Mouse (Mus musculus): ENCODE data around the gene Scp2.
A peak's percentile ranks its signal among the peaks of the same experiment; 100 is the strongest.
"Not testable (repeated sequence)": the region's sequence is repeated elsewhere in the genome, so short reads cannot be mapped to it uniquely, and the experiment has no call there.

Gene Scp2

GRCm38 (mm10) chr4:108096345-108096744, 48.5 kb downstream of the Scp2 start, which contains the start of gene Podn:
Podn (minus strand) TSS chr4:108096445.
- no peak for DNase-seq (ENCODE audit: low spot score)

DNA sequence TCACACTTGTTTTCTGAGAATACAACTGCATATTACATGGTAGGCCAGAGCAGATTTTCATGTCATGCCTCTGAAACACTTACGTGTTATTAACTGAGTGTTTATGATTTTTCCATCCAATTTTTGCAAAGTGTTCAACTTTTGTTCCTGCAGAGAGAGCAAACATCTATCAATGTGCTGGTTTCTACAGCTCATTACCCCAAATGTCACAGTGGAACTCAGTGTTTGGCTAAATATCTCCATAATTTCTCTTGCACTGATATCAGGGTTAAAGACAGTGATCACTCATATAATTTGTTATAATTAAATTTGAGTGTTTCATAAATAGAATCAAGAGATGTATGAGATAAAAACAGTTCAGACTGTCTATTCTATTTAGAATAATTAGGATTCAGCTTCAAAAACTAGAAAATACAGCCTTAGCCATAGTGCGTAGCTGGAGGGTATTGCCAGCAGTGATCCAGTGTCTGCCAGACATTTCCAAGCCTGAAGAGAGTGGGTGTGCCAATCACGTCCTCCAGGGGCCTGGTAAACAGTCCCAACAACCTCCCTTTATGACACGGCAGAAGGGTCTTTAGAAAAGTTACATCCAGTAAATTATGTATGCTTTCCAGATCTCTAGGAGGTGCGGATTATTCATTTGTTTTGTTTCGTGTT, 51.9 kb downstream of the Scp2 start:
- no peak for DNase-seq (ENCODE audit: low spot score)

GRCm38 (mm10) chr4:108083993-108084392, 60.8 kb downstream of the Scp2 start:
- no peak for DNase-seq (ENCODE audit: low spot score)

- no peak for DNase-seq (ENCODE audit: low spot score)
Observed at GRCm38 (mm10) chr4:108083032-108083735, 61.6 kb downstream of the Scp2 start.

DNA sequence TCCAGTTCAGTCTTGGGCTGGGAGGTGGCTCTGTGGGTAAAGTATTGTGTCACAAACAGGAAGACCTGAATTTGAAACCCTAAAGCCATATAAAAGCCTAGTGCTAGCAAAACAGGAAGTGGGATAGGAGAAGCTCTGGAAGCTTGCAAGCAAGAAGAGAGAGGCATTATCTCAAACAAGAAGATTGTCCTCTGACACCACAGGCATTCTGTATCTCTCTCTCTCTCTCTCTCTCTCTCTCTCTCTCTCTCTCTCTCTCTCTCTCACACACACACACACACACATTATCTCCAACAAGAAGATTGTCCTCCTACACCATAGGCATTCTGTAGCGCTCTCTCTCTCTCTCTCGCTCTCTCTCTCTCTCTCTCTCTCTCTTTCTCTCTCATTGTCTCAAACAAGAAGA, 62.4 kb downstream of the Scp2 start:
- DNase-seq (ENCODE audit: low spot score): no peak

DNA sequence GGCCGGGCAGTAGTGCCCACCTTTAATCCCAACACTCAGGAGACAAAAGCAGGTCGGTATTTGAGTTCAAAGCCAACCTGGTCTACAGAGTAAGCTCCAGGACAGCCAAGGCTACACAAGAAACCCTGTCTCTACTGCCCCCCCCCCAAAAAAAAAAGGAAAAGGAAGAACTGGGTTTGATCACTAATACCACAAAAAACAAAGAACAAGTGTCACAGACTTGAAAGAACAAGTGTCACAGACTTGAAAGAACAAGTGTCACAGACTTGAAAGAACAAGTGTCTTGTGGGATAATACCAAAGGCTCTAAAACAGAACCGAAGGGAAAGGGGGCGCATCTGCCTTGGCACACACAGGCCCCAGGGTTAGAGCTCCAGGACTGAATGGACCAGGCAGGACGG, 63.9 kb downstream of the Scp2 start:
- no peak for DNase-seq (ENCODE audit: low spot score)

- DNase-seq (ENCODE audit: low spot score): no peak
Observed at GRCm38 (mm10) chr4:108079762-108080161, 65.0 kb downstream of the Scp2 start.

DNA sequence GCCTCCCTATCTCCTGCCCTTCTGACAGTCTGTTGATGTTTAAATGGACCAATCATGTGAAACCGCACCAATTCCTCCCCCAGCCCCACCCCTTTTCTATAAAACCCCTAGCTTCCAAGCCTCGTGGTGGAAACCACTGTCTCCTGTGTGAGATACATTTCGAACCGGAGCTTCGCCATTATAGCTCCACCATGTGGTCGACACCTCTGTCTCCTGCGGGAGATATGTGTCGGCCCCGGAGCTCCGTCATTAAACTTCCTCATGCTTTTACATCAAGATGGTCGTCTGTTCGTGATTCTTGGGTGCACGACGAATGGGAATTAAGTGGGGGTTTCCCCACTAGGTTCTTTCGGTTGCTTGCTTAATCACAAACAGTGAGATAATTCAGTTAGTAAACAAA, 65.6 kb downstream of the Scp2 start:
- not testable (repeated sequence) for DNase-seq (ENCODE audit: low spot score)

DNA sequence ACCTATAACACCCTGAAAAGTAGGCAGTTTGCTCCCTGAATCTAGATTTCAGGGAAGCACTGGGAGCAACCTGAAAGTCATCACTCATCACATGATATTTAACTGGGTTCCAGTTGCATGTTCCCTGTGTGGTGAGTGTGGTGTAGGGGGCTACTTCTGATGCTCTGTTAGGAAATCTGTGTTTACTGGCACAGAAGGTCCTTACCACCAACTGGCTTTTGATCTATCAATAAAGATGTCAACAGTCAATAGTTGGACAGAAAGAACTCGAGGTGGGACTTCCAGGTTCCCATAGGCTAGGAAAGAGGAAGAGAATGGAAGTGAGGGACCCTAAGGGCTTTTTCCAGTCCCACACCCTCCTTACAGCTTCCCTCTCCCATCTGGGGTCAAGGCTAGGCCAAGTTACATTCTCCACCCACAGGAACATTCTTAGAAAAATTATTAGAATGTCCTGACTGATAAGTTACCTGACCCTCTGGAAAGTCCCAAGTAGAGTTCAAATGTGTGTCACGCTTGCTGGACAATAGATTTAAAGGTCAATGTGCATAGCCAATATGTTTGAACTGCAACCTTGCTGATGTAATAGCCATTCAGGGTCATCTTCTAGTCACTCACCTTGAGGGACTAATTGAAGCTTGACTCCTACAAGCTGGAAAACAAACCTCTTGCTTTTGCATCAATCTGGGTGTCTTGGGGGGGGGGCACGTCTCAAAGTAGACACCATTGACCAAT, 67.4 kb downstream of the Scp2 start:
- DNase-seq (ENCODE audit: low spot score): no peak

- DNase-seq (ENCODE audit: low spot score): no peak
Observed at GRCm38 (mm10) chr4:108074204-108074823, 70.5 kb downstream of the Scp2 start.

GRCm38 (mm10) chr4:108072086-108072485, 72.7 kb downstream of the Scp2 start:
- no peak for DNase-seq (ENCODE audit: low spot score)

DNA sequence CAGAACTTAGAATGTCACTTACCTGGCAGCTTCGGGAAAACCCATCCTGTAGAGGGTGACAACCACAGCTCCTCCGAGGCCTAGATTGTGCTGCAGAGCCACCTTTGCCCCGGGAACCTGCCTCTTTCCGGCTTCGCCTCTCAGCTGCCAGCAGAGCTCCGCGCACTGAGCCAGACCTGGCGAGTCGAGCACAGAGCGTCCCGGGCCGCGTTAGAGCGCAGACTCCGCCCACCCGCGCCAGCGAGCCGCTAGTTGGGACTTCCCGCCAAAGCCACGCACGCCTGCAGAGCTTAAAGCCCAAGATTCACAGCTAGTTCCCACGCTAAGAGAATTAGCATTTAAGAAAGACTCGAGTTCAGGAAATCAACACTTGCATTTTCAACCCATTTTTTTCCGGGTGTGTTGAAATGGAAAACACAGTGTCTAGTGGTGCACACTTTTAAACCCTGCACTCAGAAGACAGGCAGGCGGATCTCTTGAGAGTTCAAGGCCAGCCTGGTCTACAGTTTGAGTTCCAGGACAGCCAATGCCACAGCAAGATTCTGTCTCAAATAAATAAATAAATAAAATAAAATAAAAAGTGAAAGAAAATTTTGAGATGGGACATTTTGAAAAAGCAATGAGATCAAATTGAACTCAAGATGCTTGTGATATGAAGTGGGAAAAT, 73.4 kb downstream of the Scp2 start:
- DNase-seq (ENCODE audit: low spot score): peak; percentile 78

DNA sequence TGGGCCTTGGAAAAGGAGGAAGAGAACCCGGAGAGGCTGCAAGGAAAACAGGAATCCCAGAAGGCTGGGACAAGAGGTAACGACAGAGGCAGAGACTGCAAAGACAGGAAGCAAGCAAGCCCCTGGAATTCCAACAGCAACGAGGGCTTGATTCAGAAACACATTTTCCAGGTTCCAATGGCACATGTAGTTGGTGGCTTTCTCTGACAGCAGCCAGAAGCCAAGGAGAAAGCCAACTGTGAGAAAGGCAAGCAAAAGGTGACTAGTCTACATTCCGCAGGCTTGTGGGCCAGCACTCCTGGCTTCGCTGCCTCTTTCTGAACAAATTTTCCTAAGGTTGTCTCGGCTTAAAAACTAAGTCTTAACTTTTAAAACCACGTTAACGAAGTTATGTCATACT, 74.1 kb downstream of the Scp2 start:
- DNase-seq (ENCODE audit: low spot score): no peak

GRCm38 (mm10) chr4:108070286-108070685, 74.5 kb downstream of the Scp2 start:
- no peak for DNase-seq (ENCODE audit: low spot score)

GRCm38 (mm10) chr4:108068081-108068480, 76.7 kb downstream of the Scp2 start:
- DNase-seq (ENCODE audit: low spot score): no peak

DNA sequence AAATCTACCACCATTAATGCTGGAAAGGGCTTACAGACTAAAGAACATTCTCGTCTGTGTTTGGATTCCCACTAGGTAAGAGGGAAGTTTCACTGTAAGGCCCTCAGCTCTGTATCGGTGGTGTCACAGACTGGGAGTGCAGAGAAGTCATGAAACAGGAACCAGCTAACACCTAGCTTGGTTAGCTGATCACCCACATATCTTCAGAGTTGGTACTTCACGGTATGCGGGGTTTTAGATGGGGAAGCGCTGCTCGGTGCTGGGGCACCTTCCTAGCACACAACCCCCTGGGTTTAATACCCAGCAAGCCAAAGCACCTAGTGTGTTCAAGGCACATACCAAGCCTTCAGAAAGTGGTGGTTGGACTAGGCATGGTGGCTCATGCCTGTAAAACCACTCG, 77.5 kb downstream of the Scp2 start:
- DNase-seq (ENCODE audit: low spot score): no peak

DNA sequence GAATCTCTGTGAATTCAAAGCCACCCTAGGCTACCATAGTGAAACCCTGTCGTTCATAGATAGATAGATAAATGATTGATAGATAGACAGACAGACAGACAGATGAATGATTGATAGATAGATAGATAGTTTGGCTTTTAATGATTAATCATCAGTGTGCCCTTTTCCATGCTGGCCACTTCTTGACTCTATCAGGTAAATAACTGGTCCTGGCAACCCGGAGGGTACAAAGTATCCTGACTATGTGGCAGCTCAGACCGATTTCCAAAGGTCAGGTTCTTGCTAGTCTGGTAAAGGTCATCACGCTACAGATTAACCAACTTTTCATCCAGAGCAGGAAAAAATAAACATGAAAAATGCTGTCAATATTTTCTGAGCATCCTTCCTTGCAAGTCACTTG, 78.2 kb downstream of the Scp2 start:
- DNase-seq (ENCODE audit: low spot score): no peak

DNA sequence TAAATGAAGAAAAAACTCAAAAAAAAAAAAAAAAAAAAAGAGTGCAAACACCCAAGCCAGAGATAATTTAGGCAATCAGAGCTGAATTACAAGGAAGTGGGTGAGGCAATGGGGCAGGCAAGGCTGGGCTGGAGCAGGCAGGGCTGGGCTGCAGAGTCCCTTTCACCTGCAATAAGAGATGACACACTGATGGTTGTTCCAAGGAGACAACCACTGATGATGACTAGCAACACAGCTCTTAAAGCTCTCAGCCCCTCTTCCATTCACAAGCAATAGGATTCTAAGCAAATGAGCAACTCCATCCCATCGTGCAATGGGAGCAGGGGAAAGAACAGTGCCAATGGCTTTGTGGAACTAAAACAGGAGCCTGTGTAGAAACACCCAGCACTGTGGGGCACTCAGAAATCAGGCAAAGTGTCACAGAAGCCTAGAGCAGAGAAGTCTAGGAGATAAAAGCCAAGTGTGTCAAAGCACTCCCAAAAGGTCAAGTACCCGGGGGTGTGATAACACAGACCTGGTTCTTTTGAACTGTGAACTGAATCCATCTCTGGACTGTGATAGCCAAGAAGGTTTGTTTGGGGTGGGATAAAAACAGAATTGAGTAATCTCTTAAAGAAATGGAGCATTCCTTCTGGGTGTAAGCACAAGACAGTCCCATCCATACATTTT, 79.5 kb downstream of the Scp2 start:
- no peak for DNase-seq (ENCODE audit: low spot score)

DNA sequence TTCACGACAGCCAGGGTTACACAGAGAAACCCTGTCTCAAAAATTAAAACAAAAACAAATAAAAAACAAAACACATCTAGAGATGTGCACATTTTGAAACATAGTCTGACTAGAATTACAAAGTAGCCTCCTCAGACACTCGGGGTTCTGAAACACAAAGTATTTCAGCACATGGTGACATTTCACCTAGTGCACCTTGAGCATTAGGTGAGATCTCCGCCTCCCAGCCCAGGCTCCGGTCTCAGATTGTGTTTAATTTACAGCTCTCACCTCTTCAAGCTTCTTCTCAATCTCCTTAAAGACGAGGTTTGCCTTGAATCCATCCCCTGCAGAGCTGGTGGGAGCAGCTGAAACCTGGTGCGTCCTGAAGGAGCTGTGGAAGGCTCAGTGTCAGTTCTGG, 81.2 kb downstream of the Scp2 start:
- no peak for DNase-seq (ENCODE audit: low spot score)

DNA sequence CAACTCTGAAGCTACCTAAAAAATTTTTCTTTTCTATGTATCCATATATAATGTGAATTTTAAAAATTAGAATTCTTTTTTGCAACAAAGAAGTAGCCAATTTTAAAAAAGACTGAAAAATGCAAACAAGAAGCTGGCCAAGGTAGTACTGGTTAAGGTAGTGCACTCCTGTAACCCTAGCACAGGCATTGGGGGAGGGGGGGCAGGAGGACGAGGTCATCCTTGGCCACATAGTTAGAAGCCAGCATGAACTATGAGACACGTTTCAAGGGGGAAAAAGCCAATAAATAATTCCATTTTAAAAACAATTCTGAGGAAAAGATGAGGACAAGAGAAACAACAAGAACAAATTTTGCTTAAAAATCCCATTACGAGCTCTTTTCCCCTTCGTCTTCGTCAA, 82.3 kb downstream of the Scp2 start:
- DNase-seq (ENCODE audit: low spot score): no peak

DNA sequence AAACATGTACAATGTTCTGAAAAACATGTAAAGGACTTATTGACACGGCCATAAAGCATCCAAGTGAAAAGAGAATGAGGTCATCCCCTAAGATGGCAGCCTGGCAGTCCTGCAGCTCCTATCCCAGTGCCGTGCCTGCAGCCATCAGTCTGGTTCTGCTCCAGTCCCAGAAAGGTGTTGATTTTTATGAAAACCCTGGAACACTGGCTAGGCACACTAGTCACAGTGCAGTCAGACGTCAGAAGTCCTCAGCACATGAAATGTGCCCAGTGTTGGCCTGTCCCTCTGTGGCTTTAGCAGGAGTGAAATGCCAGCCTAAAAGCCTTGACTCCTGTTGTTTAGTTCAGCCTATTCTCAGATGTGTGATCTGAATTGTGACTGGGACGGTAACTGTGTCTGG, 84.0 kb downstream of the Scp2 start:
- DNase-seq (ENCODE audit: low spot score): no peak
